Mouse (Mus musculus) embryonic facial prominence, embryonic 15.5 days (tissue): ENCODE measurements around the gene Gm11146. TPM values are rescaled to one million over a fixed set of nuclear protein-coding genes. Genes with fewer than 3 reads are reported as not detected.

Source experiments
- ATAC-seq: fragments of 200-750 bp; cut with Nextera tagmentation; 2 replicates; pipeline ENCODE4 v1.8.0; 2017; ENCODE audit warnings: low read depth, moderate TSS enrichment; ENCODE audit not compliant: insufficient number of reproducible peaks, low FRiP score, low TSS enrichment
- H3K27ac ChIP-seq: fragments of 300-500 bp; sonication (generic); replicated peaks from 2 replicates; pipeline ENCODE4 v1.5.1; 2015; ENCODE audit warnings: mild to moderate bottlenecking, inconsistent platforms
- H3K27me3 ChIP-seq: fragments of 300-500 bp; sonication (generic); 2 replicates; pipeline ENCODE4 v1.6.1; 2015; ENCODE audit warnings: inconsistent platforms
- H3K36me3 ChIP-seq: fragments of 300-500 bp; sonication (generic); 2 replicates; pipeline ENCODE4 v1.6.1; 2015; ENCODE audit warnings: mild to moderate bottlenecking, inconsistent platforms
- H3K4me1 ChIP-seq: fragments of 300-500 bp; sonication (generic); 2 replicates; pipeline ENCODE4 v1.6.1; 2015; ENCODE audit warnings: inconsistent platforms
- H3K4me2 ChIP-seq: fragments of 300-500 bp; sonication (generic); replicated peaks from 2 replicates; pipeline ENCODE4 v1.6.1; 2015; ENCODE audit warnings: mild to moderate bottlenecking, inconsistent platforms
- H3K4me3 ChIP-seq: fragments of 300-500 bp; sonication (generic); replicated peaks from 2 replicates; pipeline ENCODE4 v1.5.1; 2015; ENCODE audit warnings: mild to moderate bottlenecking, inconsistent platforms
- H3K9ac ChIP-seq: fragments of 300-500 bp; sonication (generic); 2 replicates; pipeline ENCODE4 v1.6.1; 2015; ENCODE audit warnings: inconsistent platforms
- H3K9me3 ChIP-seq: fragments of 300-500 bp; sonication (generic); replicated peaks from 2 replicates; pipeline ENCODE4 v1.6.1; 2016; ENCODE audit warnings: inconsistent platforms
- WGBS: fragments of 180-500 bp; shearing (Covaris S2); methylation state at CpG from one replicate; pipeline ENCODE4 v1.1.7; 2015; 5-methylcytosine and 5-hydroxymethylcytosine counted together
- polyA plus RNA-seq: library from polyadenylated mRNA; unstranded; fragments of >200 nt; fragmentation: Nextera tagmentation; extraction: Ambion mirVana; gene quantifications from 2 replicates; pipeline ENCODE4 v1.2.1, GENCODE M21; 2015

Gene Gm11146
- not detected in 2 replicates for polyA plus RNA-seq

DNA sequence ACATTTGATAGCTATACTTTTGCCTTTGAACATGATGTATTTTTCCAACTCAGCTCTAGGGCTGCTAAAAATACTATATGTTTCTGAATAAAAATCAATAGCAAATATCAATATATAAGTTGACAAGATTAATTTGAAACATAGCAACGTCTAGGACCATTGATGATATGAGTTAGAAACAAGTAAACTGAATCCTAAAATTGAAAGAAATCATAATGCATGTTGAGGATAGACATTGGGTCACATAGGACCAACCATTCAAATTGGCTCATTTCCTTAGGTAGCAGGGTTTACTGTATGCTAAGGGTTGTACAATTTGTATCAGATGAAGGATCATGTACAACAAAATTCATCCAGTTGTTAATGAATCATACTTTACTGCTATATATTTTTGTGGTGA, at the start of gene Gm11146:
Gene Gm11146 (minus strand): TSS at position 101 of the 400 bp plus-strand sequence.
- Histone ChIP-seq H3K4me3 (no peak within 1 kb of the TSS), H3K27me3 (no peaks in the 10 kb centered on the region), H3K4me2 (no peak within 1 kb of the TSS), H3K36me3 (peaks cover 5% of the 10 kb centered on the region; the same call in 1 of the 2 replicates), H3K9ac (no peak within 1 kb of the TSS), H3K4me1 (no peaks in the 10 kb centered on the region), H3K27ac (no peak within 1 kb of the TSS), H3K9me3 (no peaks in the 10 kb centered on the region)
- ATAC-seq, result no peak
- 75% methylated on average over 1 of the region's 1 CpGs for WGBS

DNA sequence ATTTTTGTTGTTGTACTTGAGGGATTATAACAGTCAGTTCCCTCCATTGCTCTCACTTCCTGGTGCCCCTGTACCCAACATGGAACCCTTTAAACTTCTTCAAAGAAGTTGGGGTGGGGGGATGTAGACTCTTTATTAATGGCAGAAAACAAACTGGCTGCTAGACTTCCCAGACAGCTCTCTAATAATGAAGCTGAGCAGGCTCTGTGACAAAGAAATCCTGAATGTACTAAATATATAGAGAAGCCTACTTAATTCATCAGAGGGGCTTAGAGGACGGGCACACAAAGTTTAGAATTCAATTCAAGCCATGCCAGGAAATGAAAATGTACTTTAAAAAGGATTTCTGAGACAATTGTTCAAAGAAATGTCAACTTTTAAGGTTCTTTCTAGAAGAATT, 48.7 kb upstream of the Gm11146 start:
- no peak overlapping the region for H3K4me3 ChIP-seq
- H3K36me3 ChIP-seq, result no peaks in the 10 kb centered on the region
- H3K4me2 ChIP-seq, result no peak overlapping the region
- H3K9ac ChIP-seq, result no peak overlapping the region
- ATAC-seq, result no peak
- H3K9me3 ChIP-seq, result no peaks in the 10 kb centered on the region
- no peak overlapping the region for H3K27ac ChIP-seq
- WGBS, result 65% methylated on average over 1 of the region's 1 CpGs
- H3K4me1 ChIP-seq, result no peaks in the 10 kb centered on the region
- no peaks in the 10 kb centered on the region for H3K27me3 ChIP-seq

DNA sequence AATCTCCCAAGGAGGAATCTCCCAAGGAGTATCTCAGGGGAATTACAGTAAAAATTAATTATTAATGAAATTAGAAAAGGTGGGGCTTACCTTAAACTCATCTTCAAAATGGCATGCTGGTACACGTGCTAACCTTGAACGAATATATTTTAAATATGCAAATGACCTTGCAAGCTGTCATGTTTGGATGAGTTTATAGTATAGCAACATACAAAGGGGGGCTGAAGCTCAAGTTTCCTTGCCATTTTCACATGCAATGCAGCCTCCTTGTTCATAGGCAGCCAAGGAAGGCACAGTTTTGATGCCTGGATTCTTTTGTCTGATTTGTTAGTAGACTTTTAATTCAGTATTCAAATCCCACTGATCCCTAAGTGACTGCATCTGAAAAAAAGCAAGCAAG, 47.1 kb upstream of the Gm11146 start:
- H3K27ac ChIP-seq, result no peak overlapping the region
- H3K9me3 ChIP-seq, result no peaks in the 10 kb centered on the region
- H3K4me1 ChIP-seq, result peaks cover 4% of the 10 kb centered on the region; the same call in 1 of the 2 replicates
- H3K4me3 ChIP-seq, result no peak overlapping the region
- no peak overlapping the region for H3K9ac ChIP-seq
- H3K27me3 ChIP-seq, result no peaks in the 10 kb centered on the region
- H3K36me3 ChIP-seq, result no peaks in the 10 kb centered on the region
- ATAC-seq, result no peak
- WGBS, result 73% methylated on average over 2 of the region's 2 CpGs
- H3K4me2 ChIP-seq, result no peak overlapping the region

DNA sequence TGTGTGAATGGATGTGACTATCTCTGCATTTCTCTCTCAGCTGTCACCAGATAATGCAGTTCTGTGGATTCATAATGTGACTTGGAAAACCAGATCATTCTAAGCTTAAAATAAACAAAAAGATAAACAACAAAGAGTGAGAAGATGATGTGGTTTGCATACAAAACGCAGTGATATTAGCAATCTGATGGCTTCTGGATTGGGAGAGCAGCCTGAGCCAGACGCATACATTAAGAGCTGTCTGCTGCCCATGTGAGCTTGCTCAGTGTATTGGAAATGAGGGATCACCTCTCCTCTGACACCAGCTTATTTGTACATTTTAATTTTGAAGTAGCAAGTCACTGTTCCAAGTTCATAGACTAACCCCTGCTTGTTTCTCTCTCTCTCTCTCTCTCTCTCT, 46.3 kb upstream of the Gm11146 start:
- Histone ChIP-seq H3K36me3 (no peaks in the 10 kb centered on the region), H3K9me3 (no peaks in the 10 kb centered on the region), H3K4me2 (no peak overlapping the region), H3K4me1 (peaks cover 9% of the 10 kb centered on the region; the same call in 1 of the 2 replicates), H3K27ac (no peak overlapping the region), H3K9ac (no peak overlapping the region), H3K4me3 (no peak overlapping the region), H3K27me3 (no peaks in the 10 kb centered on the region)
- WGBS, result 49% methylated on average over 2 of the region's 2 CpGs
- no peak for ATAC-seq

DNA sequence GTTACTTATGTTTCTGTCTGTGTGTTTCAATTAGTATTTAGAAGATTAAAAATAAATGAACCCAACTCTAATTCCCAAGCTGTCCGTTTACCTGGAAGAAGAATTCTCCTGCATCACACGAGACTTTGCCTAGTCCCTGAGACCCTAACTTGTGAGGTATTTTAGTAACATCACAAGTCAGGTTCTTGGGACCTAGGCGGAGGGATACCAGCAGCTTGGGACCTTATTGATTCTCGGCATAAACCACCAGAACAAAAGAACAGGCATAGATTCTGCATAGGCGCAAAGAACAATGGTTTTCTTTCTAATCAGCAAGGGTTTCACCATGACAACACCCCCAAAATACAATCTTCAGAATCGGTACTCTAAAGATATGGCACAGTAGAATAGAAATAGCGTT, 44.3 kb upstream of the Gm11146 start:
- H3K4me3 ChIP-seq, result no peak overlapping the region
- no peaks in the 10 kb centered on the region for H3K9me3 ChIP-seq
- WGBS, result 79% methylated on average over 7 of the region's 7 CpGs
- no peaks in the 10 kb centered on the region for H3K27me3 ChIP-seq
- no peak overlapping the region for H3K27ac ChIP-seq
- no peaks in the 10 kb centered on the region for H3K36me3 ChIP-seq
- no peak overlapping the region for H3K4me2 ChIP-seq
- peaks cover 12% of the 10 kb centered on the region; the same call in 1 of the 2 replicates for H3K4me1 ChIP-seq
- no peak for ATAC-seq
- no peak overlapping the region for H3K9ac ChIP-seq

DNA sequence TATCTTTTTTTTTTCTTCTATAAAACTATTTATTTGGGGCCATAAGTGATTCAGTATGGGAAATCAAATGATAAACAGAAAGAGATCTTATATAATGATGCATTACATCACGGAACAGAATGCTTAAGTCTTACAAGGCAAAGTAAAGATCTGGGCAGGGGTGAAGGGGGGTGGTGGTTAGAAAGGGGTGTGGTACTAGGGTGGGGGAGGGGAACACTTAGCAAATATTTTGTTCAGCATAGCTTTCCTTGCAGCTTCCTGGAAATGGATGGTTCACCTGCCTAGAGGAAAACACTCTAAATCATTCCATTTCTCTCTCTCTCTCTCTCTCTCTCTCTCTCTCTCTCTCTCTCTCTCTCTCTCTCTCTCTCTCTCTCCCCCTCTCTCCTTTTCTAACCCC, 43.1 kb upstream of the Gm11146 start:
- H3K9me3 ChIP-seq, result no peaks in the 10 kb centered on the region
- no peak for ATAC-seq
- H3K9ac ChIP-seq, result no peak overlapping the region
- H3K36me3 ChIP-seq, result no peaks in the 10 kb centered on the region
- no peak overlapping the region for H3K4me3 ChIP-seq
- 30% methylated on average over 1 of the region's 1 CpGs for WGBS
- H3K4me1 ChIP-seq, result peaks cover 12% of the 10 kb centered on the region; the same call in 1 of the 2 replicates
- no peak overlapping the region for H3K4me2 ChIP-seq
- no peak overlapping the region for H3K27ac ChIP-seq
- H3K27me3 ChIP-seq, result no peaks in the 10 kb centered on the region

DNA sequence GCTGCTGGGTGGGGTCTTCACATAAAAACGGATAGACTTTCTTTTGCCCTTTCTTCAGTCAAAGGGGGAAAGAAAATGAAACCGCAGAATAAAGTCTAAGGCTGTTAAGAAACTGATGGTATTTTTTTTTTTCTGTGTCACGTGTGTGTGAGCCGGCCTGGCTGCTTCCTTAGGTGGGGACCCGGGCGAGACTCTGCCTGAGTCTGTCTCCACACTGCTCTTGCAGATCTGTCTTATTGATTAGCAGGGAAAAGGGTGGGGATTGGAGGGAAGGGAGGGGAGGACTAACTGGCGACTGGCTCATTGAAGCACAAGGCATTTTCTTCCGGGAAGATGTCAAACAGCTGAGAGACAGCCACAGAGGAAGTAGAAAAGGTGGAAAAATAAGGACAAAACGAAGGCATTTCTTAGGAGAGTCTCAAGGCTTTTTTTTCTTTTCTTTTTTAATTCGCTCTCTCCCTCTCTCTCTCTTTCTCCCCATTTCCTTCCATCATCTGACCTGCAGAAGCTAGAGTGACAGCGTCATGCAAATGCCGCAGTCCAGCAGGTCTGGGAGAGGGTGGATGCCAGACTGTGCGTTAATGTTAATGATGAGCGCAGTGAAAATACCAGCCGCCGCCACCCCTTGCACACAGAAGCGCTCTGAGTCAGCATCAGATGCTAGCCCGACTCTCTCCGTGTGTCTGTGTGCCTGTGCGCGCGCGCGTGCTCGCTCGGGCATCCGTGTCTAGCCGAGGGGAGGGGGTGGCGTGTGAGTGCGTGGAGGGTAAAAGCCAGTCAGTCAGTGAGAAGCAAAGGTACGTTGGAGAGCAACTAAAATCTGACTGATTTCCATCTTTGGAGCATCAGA, 42.2 kb upstream of the Gm11146 start:
- peak overlapping the region; percentile 54 for H3K4me3 ChIP-seq
- no peaks in the 10 kb centered on the region for H3K9me3 ChIP-seq
- H3K9ac ChIP-seq, result peak overlapping the region; percentile 42
- H3K36me3 ChIP-seq, result no peaks in the 10 kb centered on the region
- peak overlapping the region; percentile 86 for H3K27ac ChIP-seq
- no peaks in the 10 kb centered on the region for H3K27me3 ChIP-seq
- 1% methylated on average over 31 of the region's 31 CpGs for WGBS
- peak overlapping the region; percentile 83 for H3K4me2 ChIP-seq
- ATAC-seq, result peak; percentile 86
- peaks cover 12% of the 10 kb centered on the region; the same call in 1 of the 2 replicates for H3K4me1 ChIP-seq

DNA sequence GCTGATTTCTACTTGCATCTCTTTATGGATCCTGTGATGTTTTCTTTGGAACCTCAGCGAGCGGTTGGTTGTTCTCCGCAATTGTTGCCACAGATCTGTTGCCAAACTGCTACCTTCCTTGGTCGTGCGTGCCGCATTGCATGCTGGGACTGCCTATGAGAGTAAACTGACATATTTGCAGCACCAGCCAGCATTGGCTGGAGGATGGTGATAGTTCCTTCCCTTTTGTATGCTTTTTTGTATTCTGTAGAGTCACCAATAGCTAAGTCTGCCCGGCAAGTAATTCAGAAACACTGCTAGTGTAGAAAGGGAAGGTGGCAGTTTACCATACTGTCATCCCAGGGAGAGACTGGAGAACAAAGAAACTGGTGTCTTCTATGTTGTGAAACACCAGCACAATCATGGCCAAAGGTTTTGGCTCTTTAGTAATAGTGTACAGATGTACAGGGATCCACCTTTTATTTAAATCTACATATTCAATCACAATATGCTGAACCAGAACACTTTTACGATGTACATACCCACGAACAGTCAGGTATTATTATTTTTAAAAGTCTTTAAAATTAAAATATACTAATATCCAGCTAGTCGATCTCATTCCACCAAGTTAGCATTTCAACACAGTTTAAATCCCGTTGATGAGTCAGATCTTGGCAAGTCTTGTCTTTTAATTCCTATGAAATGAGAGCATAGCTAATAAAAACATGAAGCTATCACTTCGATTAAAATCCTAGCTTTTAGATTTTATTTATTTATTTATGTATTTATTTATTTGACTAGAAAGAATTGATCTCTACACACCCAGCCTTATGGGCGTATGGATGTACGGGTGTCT, 41.4 kb upstream of the Gm11146 start:
- no peaks in the 10 kb centered on the region for H3K36me3 ChIP-seq
- 59% methylated on average over 14 of the region's 14 CpGs for WGBS
- no peaks in the 10 kb centered on the region for H3K9me3 ChIP-seq
- no peaks in the 10 kb centered on the region for H3K27me3 ChIP-seq
- no peak; the same call in 1 of the 2 replicates for ATAC-seq
- H3K27ac ChIP-seq, result peak overlapping the region; percentile 86
- peak overlapping the region; percentile 83 for H3K4me2 ChIP-seq
- H3K9ac ChIP-seq, result no peak overlapping the region
- H3K4me3 ChIP-seq, result peak overlapping the region; percentile 54
- peaks cover 12% of the 10 kb centered on the region; the same call in 1 of the 2 replicates for H3K4me1 ChIP-seq

DNA sequence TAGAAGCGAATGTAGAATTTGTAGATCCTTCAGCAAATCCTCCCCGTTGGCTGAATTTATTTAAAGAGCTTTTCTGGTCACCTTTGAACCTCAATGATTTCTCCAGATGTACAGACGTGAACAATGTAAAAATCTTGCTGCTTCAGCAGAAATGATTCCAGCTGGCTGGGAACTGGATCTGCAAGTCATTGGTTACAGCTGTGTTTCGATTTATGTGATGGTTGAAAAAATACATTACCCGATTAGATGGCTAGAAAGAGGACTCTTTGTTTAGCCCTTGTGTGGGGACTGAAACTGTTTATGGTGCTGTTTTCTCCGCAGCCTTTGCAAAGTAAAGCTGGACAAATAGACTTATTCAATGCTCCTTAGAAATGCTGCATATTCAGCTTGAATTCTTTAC, 34.6 kb upstream of the Gm11146 start:
- H3K4me2 ChIP-seq, result 0 out of 2 replicates have a peak overlapping the region, but pooled peaks have one; percentile 24

DNA sequence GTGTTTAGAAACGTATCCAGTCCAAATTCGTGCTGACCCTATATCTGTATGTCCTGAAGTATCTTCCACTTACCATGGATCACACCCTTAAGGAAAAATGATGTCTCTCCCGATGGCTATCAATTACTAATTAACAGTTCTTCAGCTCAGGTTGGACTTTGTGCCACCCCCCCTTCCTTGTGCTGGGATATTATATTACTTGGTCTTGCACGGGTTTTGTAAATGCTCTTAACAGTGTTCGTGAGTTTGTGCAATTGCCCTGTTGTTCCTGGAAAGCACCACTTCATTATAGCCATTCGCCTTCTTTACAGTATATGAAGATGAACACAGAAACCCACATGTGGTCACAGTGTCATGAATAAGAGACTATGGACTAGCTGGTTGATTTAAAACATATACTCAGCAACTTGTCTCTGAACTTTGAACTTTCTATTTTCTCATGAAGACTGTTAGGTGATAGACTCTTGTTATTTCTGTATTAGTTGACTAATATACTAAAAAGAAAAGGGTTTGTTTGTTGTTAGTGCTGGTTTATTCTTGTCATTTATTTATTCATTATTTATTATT, 30.5 kb upstream of the Gm11146 start:
- Histone ChIP-seq H3K27me3 (no peaks in the 10 kb centered on the region), H3K9ac (no peak overlapping the region), H3K9me3 (no peaks in the 10 kb centered on the region), H3K4me2 (no peak overlapping the region), H3K4me3 (no peak overlapping the region), H3K36me3 (no peaks in the 10 kb centered on the region), H3K4me1 (no peaks in the 10 kb centered on the region), H3K27ac (no peak overlapping the region)
- 70% methylated on average over 6 of the region's 6 CpGs for WGBS
- no peak for ATAC-seq

More for the DNA sequence above, 34.6 kb upstream of the Gm11146 start:
- Histone ChIP-seq H3K27ac (peak overlapping the region; percentile 80), H3K4me1 (no peaks in the 10 kb centered on the region), H3K9me3 (no peaks in the 10 kb centered on the region), H3K4me3 (no peak overlapping the region), H3K9ac (no peak overlapping the region), H3K27me3 (no peaks in the 10 kb centered on the region), H3K36me3 (no peaks in the 10 kb centered on the region)
- ATAC-seq, result peak; percentile 34; the same call in 1 of the 2 replicates
- WGBS, result 19% methylated on average over 6 of the region's 6 CpGs

DNA sequence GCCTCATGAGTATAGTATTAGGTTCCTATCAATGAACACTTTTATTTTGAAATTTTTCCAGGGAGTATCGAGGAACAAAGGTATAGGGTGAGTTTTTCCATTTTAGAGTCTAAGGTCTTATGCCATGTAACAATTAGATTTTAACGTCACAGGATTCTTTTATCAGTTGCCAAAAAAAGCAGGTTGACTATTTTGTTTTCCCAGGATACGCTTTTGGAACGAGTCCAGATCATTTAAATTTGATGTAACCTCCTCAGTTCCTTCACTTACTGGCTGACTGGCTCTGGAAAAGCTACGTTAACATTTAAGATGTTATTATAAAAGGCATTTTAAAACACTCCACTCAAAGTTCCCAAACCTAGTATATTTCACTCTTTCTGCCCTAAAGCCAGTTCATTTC, 20.8 kb upstream of the Gm11146 start:
- Histone ChIP-seq H3K36me3 (no peaks in the 10 kb centered on the region), H3K27me3 (no peaks in the 10 kb centered on the region), H3K4me1 (no peaks in the 10 kb centered on the region), H3K9me3 (no peaks in the 10 kb centered on the region), H3K4me2 (no peak overlapping the region), H3K4me3 (no peak overlapping the region), H3K27ac (no peak overlapping the region), H3K9ac (no peak overlapping the region)
- 51% methylated on average over 5 of the region's 5 CpGs for WGBS
- ATAC-seq, result no peak
